Mouse (Mus musculus) cerebellum, adult 9-10 months (tissue): Measurements from ENCODE around the gene Tk2.

Experiments
- DNase-seq: peaks from one replicate; pipeline ENCODE4 v3.0.0; 2022

The Tk2 gene

GRCm38 (mm10) chr8:104219079-104219478 lies 29.3 kb downstream of the Tk2 start:
- DNase-seq: no peak

DNA sequence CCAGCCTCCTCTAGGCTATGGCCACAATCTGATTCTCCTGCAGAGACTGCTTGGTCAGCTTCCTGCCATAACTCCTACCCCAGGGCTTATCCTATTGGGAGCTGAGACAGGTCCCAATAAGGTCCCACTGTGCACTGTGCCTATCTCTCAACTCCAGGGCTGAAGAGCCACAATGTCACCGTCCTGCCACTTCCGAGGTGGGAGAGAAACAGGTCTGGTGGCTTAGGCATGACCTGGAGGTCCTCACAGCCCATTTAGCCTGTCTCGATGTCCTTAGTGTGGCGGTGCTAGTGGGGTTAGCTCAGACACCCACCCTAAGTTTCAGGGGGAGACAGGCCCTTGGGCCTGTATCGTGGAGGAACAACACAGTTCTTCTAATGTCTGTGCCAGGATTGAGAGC lies 30.8 kb downstream of the Tk2 start:
- no peak for DNase-seq

- DNase-seq: no peak
Observed at GRCm38 (mm10) chr8:104205292-104205691, 43.1 kb downstream of the Tk2 start.

GRCm38 (mm10) chr8:104202320-104202719 lies 46.0 kb downstream of the Tk2 start:
- DNase-seq: no peak

- no peak for DNase-seq
Observed at GRCm38 (mm10) chr8:104201622-104202021, 46.7 kb downstream of the Tk2 start.

- DNase-seq: no peak
Observed at GRCm38 (mm10) chr8:104199802-104200201, 48.6 kb downstream of the Tk2 start.

- no peak for DNase-seq
Observed at GRCm38 (mm10) chr8:104191496-104191895, 56.9 kb downstream of the Tk2 start.

DNA sequence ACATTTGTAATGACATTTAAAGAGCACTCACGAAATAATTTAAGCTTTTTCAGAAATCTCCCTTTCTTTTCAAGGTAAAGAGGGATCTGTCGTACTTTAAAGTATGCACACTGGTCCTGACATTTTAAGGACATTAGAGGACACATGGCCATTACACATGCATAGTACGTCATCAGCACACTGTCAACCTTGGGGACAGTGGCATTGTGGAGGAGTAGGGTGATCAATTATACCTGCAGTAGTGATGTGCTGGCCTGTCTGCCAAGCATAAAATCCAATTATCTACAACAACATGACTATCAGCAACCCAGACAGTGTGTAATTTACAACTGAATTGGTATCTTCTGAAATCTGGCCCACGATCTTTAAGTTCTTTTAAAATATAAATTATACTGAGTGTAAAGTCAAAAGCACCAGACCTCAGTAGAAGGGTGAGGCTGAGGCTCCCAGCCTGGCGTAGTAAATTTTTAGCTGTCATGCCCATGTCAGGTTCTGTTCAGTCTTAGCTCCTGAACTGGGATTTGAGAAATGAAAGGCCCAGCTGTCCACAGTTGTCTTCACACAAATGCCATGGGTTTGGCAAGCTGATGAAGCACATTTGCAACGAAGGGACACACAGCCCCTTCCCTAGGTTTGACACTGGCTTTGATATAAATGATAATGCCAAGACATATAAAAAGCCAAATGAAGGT lies 57.4 kb downstream of the Tk2 start:
- no peak for DNase-seq

DNA sequence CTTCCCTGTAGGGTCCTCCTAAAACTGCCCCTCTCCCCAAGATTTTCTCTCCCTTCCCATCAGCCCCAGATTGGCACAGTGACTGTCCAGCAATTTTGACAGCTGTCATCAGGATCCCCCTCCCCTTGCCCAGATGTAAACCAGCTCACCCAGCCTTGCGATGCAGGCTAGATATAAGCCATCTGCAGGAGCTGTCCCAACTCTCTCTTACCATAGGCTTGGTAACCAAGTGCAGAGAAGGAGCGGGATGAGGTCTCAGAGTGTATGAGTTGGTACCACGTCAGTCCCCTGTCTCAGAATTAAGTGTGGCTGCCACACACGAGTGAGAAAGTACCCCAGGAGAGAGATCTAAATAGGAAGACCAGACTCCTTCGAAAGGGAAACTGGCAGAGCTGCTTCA lies 59.9 kb downstream of the Tk2 start:
- no peak for DNase-seq

DNA sequence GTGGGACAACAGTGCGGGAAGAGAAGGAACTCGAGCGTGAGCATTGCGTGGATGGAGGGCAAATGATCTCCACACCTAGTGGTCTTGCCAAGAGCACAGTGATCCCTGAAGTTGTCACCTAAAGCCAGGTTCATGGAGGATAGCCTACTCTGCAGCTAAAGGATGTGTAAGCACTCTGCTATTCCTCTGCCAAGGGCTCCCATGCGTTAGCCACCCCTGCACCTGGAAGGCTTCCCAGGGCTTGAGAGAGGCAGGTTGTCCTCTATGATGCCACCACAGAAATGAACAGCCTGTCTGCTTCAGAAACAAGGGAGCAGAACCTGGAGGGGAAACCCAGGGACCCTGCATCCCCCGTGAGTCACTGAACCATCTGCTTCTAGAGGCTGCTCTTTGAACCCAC lies 60.7 kb downstream of the Tk2 start:
- no peak for DNase-seq

GRCm38 (mm10) chr8:104186827-104187226 lies 61.5 kb downstream of the Tk2 start:
- DNase-seq: no peak

DNA sequence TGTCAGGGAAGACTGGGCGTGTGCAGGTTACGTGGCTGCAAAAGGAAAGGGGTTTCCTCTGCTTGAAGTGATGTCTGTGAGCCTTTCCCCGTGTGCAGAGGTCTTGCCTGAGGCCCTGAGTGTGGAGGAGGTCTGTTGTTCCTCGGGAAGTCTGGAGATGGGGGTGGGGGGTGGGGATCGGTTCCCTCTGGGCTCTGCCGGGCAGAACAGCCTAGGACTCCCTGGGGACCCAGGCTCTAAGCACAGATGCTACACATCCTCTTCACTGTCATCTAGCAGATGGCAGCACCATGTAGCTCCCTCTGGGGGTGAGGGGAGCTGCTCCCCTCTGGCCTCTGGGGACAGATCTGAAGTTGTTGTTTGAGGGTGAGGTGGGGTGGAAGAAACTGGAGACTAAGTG lies 63.5 kb downstream of the Tk2 start:
- no peak for DNase-seq

- DNase-seq: no peak
Observed at GRCm38 (mm10) chr8:104177054-104177453, 71.3 kb downstream of the Tk2 start.
